Mouse (Mus musculus) heart, embryonic 16.5 days (tissue): Measurements from ENCODE around the gene Dnm3. TPM values are rescaled to one million over a fixed set of nuclear protein-coding genes. Genes with fewer than 3 reads are reported as not detected.

Source experiments
- ATAC-seq: fragments of 200-750 bp; cut with Nextera tagmentation; replicated peaks from 2 replicates; pipeline ENCODE4 v1.8.0; 2017; ENCODE audit warnings: moderate number of reproducible peaks; ENCODE audit not compliant: insufficient read depth, low FRiP score; ENCODE audit errors: extremely low read depth
- H3K27ac ChIP-seq: fragments of 300-500 bp; sonication (generic); 2 replicates; pipeline ENCODE4 v1.5.1; 2014; ENCODE audit warnings: mild to moderate bottlenecking, low read length, control low read depth, moderate library complexity
- H3K27me3 ChIP-seq: fragments of 300-500 bp; sonication (generic); 2 replicates; pipeline ENCODE4 v1.6.1; 2014; ENCODE audit warnings: low read length, mixed read lengths; ENCODE audit not compliant: control insufficient read depth, insufficient read depth
- H3K36me3 ChIP-seq: fragments of 300-500 bp; sonication (generic); 2 replicates; pipeline ENCODE4 v1.6.1; 2014; ENCODE audit not compliant: control insufficient read depth, insufficient read depth
- H3K4me1 ChIP-seq: fragments of 300-500 bp; sonication (generic); 2 replicates; pipeline ENCODE4 v1.6.1; 2014; ENCODE audit warnings: low read length, mixed read lengths; ENCODE audit not compliant: control insufficient read depth, insufficient read depth
- H3K4me2 ChIP-seq: fragments of 300-500 bp; sonication (generic); 2 replicates; pipeline ENCODE4 v1.6.1; 2014; ENCODE audit warnings: low read depth, mild to moderate bottlenecking, control low read depth, low read length
- H3K4me3 ChIP-seq: fragments of 300-500 bp; sonication (generic); 2 replicates; pipeline ENCODE4 v1.5.1; 2014; ENCODE audit warnings: mild to moderate bottlenecking, control low read depth, low read length
- H3K9ac ChIP-seq: fragments of 300-500 bp; sonication (generic); 2 replicates; pipeline ENCODE4 v1.6.1; 2014; ENCODE audit warnings: low read length, control low read depth
- H3K9me3 ChIP-seq: fragments of 300-500 bp; sonication (generic); replicated peaks from 2 replicates; pipeline ENCODE4 v1.6.1; 2016; ENCODE audit warnings: low read length; ENCODE audit not compliant: control insufficient read depth
- WGBS: fragments of 180-500 bp; shearing (Covaris S2); extraction: QIAGEN DNeasy Blood & Tissue Kit; methylation state at CpG from one replicate; pipeline ENCODE4 v1.1.7; 2014; 5-methylcytosine and 5-hydroxymethylcytosine counted together
- polyA plus RNA-seq: library from polyadenylated mRNA; unstranded; fragments of >200 nt; fragmentation: Nextera tagmentation; extraction: Ambion mirVana; gene quantifications from 2 replicates; pipeline ENCODE4 v1.2.1, GENCODE M21; 2015

Dnm3 gene
- polyA plus RNA-seq, 1 experiment from 2014 or later = 2.0 TPM

DNA sequence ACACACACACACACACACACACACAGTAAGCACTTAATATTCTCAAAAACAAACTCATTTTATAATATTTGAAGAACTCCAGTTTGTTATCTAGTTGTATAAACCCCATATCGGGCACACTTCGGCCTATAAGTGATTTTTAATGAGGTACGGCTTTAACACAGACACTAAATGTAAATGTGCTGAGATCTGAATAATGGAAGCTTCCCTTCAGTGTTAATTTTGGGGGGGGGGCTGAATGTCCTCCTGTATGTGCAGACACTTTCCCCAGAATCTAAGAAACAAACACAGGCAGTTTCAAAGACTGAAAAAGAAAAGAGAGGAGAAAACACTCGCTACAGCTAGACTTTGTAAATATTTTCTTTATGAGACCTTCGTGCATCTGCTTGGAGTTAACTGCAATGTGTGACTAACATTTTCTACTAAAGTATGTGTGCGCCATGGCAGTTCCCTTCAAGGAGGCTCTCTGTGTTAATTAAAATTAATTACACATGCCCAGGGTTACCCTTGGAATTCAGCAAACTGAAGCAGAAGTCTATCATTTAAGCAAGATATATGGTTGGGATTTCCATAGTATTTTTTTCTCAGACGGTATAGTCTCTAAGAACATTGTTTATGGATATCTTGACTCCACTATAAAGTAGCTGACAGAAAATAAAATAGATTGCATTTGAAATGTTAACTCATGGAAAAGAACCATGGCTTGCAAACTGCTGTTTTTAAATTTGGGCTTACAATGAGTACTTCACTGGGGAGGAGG is 356.2 kb downstream of the Dnm3 start:
- no peaks in the 10 kb centered on the region for H3K36me3 ChIP-seq
- H3K4me1 ChIP-seq = no peaks in the 10 kb centered on the region
- 76% methylated on average over 7 of the region's 7 CpGs for WGBS
- no peak for ATAC-seq
- no peak overlapping the region for H3K4me2 ChIP-seq
- H3K27ac ChIP-seq = no peak overlapping the region
- H3K27me3 ChIP-seq = no peaks in the 10 kb centered on the region
- H3K9me3 ChIP-seq = no peaks in the 10 kb centered on the region
- H3K4me3 ChIP-seq = no peak overlapping the region
- no peak overlapping the region for H3K9ac ChIP-seq

DNA sequence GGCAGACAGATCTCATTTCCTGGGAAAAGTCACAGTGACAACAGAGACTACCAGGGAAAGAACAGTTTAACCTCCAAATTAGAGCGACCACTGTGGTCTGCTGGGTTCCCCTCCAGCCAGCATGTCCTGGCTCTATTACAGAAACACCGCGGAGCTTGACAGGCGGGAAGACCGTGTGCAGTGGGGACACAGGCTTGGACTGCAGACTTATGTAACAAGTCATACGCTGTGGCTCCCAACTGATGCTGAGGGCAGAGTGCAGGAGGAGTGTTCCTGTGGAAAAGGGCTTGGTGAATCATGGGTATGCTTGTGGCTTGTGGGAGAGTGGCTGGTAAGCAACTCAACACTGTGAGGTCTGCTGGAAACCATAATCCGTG is 368.4 kb downstream of the Dnm3 start:
- H3K27ac ChIP-seq = no peak overlapping the region; the same call in 1 of the 2 replicates
- no peak overlapping the region for H3K4me3 ChIP-seq
- no peak overlapping the region for H3K9ac ChIP-seq
- 68% methylated on average over 7 of the region's 7 CpGs for WGBS
- H3K27me3 ChIP-seq = no peaks in the 10 kb centered on the region
- no peak for ATAC-seq
- no peaks in the 10 kb centered on the region for H3K4me1 ChIP-seq
- H3K36me3 ChIP-seq = no peaks in the 10 kb centered on the region
- no peak overlapping the region for H3K4me2 ChIP-seq
- H3K9me3 ChIP-seq = no peaks in the 10 kb centered on the region

DNA sequence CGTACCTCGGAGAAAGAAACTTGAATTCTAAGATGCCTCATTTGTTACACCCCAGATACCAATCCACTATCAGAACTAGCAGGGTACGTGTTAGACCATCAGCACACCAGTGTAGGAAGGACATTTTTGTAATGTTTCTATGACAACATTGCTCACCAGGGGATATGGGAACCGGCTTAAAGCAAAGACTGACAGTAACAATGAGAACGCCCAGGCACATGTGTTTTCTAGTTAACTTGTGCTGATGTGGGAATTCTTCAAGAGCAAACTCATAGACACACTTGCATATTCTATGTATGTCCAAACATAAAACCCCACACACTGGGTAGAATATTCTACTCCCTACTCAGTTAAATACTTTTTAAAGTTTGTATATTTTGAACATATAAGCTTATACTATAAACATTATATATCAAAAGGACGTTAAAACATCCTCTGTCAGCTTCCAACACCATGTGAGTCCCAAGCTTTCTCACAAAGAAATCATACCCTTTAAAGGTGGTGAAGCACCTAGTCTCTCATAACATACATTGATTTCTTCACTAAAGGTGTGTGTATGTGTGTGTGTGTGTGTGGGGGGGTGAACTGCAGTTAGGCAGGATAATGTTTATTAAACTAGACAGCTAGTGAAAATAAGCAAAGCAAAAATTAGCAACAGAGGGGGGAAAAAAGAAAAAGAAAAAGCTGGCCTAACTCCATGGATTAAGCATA is 369.0 kb downstream of the Dnm3 start:
- no peaks in the 10 kb centered on the region for H3K27me3 ChIP-seq
- H3K36me3 ChIP-seq = no peaks in the 10 kb centered on the region
- no peak overlapping the region for H3K4me2 ChIP-seq
- H3K9ac ChIP-seq = no peak overlapping the region
- H3K4me1 ChIP-seq = no peaks in the 10 kb centered on the region
- no peaks in the 10 kb centered on the region for H3K9me3 ChIP-seq
- peak overlapping the region; percentile 13; the same call in 1 of the 2 replicates for H3K27ac ChIP-seq
- H3K4me3 ChIP-seq = no peak overlapping the region
- no peak for ATAC-seq
- 68% methylated on average over 6 of the region's 6 CpGs for WGBS

DNA sequence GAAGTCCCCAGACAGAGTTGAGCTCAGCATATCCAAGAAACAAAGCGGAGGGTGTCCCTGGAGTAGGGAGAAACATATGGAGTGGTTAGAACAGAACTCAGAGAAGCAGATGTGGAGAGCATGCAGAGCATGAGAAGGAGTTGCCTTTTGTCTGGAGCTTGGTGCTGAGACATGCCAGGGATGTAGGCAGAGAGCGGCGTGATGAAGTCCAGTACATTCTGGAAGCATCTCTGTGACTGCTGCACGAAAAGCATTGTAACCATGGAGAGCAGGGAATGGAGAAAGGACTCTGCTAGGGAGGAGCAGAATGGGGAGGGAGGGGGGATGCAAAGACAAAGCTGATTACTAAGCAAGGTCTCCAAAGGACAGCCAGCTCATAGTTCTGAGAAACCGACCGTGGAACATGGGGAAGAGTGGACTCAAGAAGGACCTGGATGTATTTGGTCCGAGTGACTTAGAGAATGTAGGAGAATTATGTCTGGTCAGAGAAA is 369.6 kb downstream of the Dnm3 start:
- Histone ChIP-seq H3K4me3 (no peak overlapping the region), H3K27ac (no peak overlapping the region), H3K36me3 (no peaks in the 10 kb centered on the region), H3K4me2 (no peak overlapping the region), H3K27me3 (no peaks in the 10 kb centered on the region), H3K9ac (no peak overlapping the region), H3K9me3 (no peaks in the 10 kb centered on the region), H3K4me1 (no peaks in the 10 kb centered on the region)
- ATAC-seq = no peak
- whole genome bisulfite sequencing = 72% methylated on average over 7 of the region's 7 CpGs

DNA sequence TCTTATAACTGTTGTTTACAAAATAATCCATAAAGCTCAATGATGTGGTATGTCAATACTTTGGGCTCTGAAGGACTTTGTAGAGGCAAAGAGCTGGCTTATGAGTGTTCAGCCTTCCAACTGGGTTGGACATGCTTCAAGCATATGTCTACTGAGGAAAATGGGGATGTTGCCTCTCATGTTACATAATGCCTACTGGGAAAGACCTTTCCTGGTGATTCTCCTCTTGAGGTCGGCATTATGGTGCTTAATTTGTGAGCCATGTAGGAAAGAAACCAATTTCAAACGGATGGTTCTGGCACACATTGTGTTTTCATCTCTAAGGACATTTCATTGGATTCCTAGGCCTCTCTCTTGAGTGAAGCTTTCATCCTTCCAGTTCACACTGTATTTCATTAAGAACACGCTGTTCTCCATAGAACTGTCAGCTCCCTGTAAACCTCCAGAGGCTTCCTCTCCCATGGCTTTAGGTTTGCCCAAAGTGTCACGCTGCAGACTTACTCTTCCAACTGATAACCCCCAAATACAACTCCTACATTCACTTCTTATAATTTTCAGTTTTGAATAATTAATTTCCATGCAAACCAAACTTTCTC is 370.7 kb downstream of the Dnm3 start:
- H3K9me3 ChIP-seq = no peaks in the 10 kb centered on the region
- no peaks in the 10 kb centered on the region for H3K36me3 ChIP-seq
- no peaks in the 10 kb centered on the region for H3K4me1 ChIP-seq
- no peak for ATAC-seq
- H3K4me2 ChIP-seq = no peak overlapping the region
- WGBS = 74% methylated on average over 4 of the region's 4 CpGs
- H3K27me3 ChIP-seq = no peaks in the 10 kb centered on the region
- no peak overlapping the region for H3K9ac ChIP-seq
- H3K4me3 ChIP-seq = no peak overlapping the region
- H3K27ac ChIP-seq = no peak overlapping the region

DNA sequence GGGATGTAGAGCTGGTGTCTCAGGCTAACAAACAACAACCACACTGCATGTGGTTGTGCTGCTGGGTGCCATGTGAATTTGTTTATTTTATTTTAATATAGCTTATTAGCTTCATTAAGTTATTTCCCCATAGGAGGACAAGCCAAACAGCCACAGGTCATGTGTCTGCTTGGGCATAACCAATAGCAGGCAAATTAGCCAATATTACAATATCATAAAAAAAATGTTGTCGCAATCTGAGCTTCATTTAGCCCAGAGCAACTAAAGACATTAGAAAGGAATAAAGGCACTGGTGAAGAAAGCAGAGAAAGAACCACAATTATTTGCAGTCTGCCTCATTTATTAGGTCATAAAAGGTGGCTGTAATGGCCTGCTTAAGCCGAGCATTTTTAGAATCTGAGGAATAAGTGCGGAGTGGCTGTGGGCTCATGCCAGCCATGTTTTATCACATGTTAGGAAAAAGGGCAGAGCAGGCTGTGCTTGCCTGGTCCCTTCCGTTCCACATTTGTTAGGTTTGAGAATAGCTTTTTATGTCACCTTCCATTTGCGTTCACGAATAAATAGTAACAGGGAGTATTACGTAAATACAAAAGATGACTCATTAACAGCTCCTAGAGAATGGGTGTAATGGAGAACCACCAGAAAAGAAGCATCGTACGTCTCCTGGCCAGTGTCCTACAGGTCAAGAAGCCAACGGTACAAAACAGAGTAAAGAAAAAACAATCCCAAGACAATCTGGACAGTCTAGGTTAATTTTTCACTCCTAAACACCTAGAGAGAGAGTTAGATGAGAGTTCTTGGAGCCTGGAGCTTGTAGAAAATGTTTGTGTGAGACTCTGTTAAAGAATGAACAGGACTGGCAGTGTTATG is 376.6 kb downstream of the Dnm3 start:
- Histone ChIP-seq H3K27ac (no peak overlapping the region), H3K4me3 (no peak overlapping the region), H3K27me3 (no peaks in the 10 kb centered on the region), H3K4me2 (no peak overlapping the region), H3K9me3 (no peaks in the 10 kb centered on the region), H3K9ac (no peak overlapping the region), H3K36me3 (no peaks in the 10 kb centered on the region), H3K4me1 (no peaks in the 10 kb centered on the region)
- 77% methylated on average over 10 of the region's 10 CpGs for WGBS
- ATAC-seq = no peak

DNA sequence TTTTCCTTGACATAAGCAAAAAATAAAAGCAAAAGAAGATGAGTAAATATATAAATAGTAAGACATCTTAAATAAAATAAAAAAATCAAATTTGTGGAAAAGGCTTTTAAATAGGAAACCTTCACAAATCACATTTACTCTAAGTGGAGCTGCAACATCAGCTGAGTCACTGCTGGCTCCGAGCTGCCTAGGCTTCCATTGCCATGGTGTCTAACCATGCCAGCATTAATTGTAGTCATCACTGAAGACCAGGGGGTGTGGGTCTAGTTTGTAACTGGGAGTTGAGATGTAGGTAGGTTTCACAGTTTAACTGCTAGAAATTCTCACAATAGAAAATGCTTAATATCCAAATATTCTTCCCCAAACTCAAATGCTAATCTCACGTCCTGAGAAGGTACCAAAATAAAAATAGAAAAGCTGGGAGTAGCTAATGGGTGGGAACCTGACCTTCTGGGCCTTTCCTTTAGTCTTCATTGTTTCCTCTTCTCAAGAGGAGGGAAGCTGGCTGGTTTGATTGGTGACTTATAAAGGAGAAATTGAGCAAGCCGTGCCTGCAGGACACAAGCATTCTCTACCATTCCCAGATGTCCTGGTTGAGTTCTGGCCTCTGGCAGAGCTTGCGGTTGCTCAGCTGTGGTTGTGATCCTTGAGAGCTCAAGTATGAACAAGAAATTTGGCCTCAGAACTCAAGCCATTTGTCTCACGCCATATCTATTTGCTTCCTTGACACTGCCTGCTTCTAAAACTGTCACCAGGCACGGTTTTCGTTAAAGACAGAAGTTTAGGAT is 377.6 kb downstream of the Dnm3 start:
- no peak overlapping the region for H3K4me2 ChIP-seq
- no peak overlapping the region for H3K9ac ChIP-seq
- H3K27me3 ChIP-seq = no peaks in the 10 kb centered on the region
- H3K36me3 ChIP-seq = no peaks in the 10 kb centered on the region
- H3K4me3 ChIP-seq = no peak overlapping the region
- no peaks in the 10 kb centered on the region; the same call in 1 of the 2 replicates for H3K9me3 ChIP-seq
- H3K4me1 ChIP-seq = no peaks in the 10 kb centered on the region
- no peak for ATAC-seq
- H3K27ac ChIP-seq = no peak overlapping the region
- 69% methylated on average over 7 of the region's 7 CpGs for WGBS

DNA sequence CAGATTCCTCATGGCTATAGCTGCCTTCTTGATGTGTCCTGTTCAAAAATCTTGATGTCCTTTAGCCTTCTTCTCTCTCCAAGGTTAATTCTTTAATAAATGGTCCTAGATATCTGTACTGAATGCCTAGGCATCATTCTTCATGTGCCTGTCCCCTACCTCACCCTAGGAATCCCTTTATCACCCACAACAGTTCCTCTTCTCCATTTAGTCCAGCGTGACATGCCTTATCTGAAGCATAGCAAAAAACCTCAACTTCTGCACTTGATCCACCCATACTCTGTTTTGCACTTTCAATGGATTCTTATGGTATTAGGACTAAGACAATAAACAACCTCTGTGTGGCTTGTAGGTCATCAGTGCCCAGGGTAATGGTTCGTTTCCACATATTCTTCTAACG is 378.6 kb downstream of the Dnm3 start:
- no peak overlapping the region for H3K4me3 ChIP-seq
- H3K36me3 ChIP-seq = no peaks in the 10 kb centered on the region
- H3K9ac ChIP-seq = no peak overlapping the region
- H3K27ac ChIP-seq = no peak overlapping the region
- H3K4me1 ChIP-seq = no peaks in the 10 kb centered on the region
- ATAC-seq = no peak
- H3K9me3 ChIP-seq = no peaks in the 10 kb centered on the region; the same call in 1 of the 2 replicates
- 77% methylated on average over 3 of the region's 3 CpGs for WGBS
- no peaks in the 10 kb centered on the region for H3K27me3 ChIP-seq
- no peak overlapping the region for H3K4me2 ChIP-seq
